Mouse (Mus musculus) intestine, embryonic 15.5 days (tissue): ENCODE results near the gene Gcnt1. TPM values are rescaled to one million over a fixed set of nuclear protein-coding genes. Genes with fewer than 3 reads are reported as not detected.

Source experiments
- polyA plus RNA-seq: library from polyadenylated mRNA; unstranded; fragments of >200 nt; fragmentation: Nextera tagmentation; extraction: Ambion mirVana; gene quantifications from 2 replicates; pipeline ENCODE4 v1.2.1, GENCODE M21; 2015

Gene Gcnt1
- polyA plus RNA-seq, 1 experiment from 2014 or later, result 4.3 TPM

Other genes starting within 250 kb of the Gcnt1 start
- gene Rfk, start 21.2 kb upstream of the Gcnt1 start, polyA plus RNA-seq, result 109 and 117 TPM in 2 replicates